Mouse (Mus musculus): ENCODE measurements around the gene Gpr180. TPM values are rescaled to one million over a fixed set of nuclear protein-coding genes. Genes with fewer than 3 reads are reported as not detected.
A peak's percentile ranks its signal among the peaks of the same experiment; 100 is the strongest.

Gene Gpr180
- total and polyA plus RNA-seq, 3 experiments = 9.6 to 23.0 (median 21.1) TPM

GRCm38 (mm10) chr14:118157146-118157545 is 20.2 kb downstream of the Gpr180 start:
- Histone ChIP-seq H3K4me3 (ENCODE audit: low read depth, low read length) (no peak overlapping the region), H3K9me3 (replicated peaks) (no peaks in the 10 kb centered on the region), H3K4me1 (ENCODE audit: insufficient read depth, low read depth, low read length) (peaks cover 7% of the 10 kb centered on the region; the same call in 1 of the 2 replicates), H3K27me3 (ENCODE audit: insufficient read depth, low read length) (no peaks in the 10 kb centered on the region), H3K36me3 (replicated peaks) (peaks cover 88% of the 10 kb centered on the region)
- DNase-seq (ENCODE audit: low spot score) (peak; percentile 28), ATAC-seq (ENCODE audit: extremely low read depth, insufficient number of reproducible peaks, low FRiP score, poor library complexity, severe bottlenecking) (peak; percentile 69)
- TF ChIP-seq GATA1 (IDR thresholded peaks at IDR 0.05; ENCODE audit: borderline replicate concordance, low read length) (no peak), CTCF (IDR thresholded peaks at IDR 0.05; ENCODE audit: low read depth, low read length) (peak; percentile 98)

GRCm38 (mm10) chr14:118161751-118162150 is 24.8 kb downstream of the Gpr180 start:
- ATAC-seq (ENCODE audit: extremely low read depth, insufficient number of reproducible peaks, low FRiP score, poor library complexity, severe bottlenecking) (no peak), DNase-seq (ENCODE audit: low spot score) (no peak)
- Histone ChIP-seq H3K36me3 (replicated peaks) (peaks cover 63% of the 10 kb centered on the region), H3K9me3 (replicated peaks) (no peaks in the 10 kb centered on the region), H3K4me1 (ENCODE audit: insufficient read depth, low read depth, low read length) (peaks cover 7% of the 10 kb centered on the region; the same call in 1 of the 2 replicates), H3K27me3 (ENCODE audit: insufficient read depth, low read length) (no peaks in the 10 kb centered on the region), H3K4me3 (ENCODE audit: low read depth, low read length) (no peak overlapping the region)
- TF ChIP-seq CTCF (IDR thresholded peaks at IDR 0.05; ENCODE audit: low read depth, low read length) = no peak
- TF ChIP-seq POLR2AphosphoS5 (IDR thresholded peaks at IDR 0.05; ENCODE audit: insufficient replicate concordance, low read depth, low read length) = no peak
- no peak for TF ChIP-seq GATA2 (IDR thresholded peaks at IDR 0.05; ENCODE audit: borderline replicate concordance, low read depth, low read length)
- no peak for TF ChIP-seq TAL1 (conservative IDR thresholded peaks at IDR 0.05; ENCODE audit: low read depth, low read length)
- TF ChIP-seq GATA1 (IDR thresholded peaks at IDR 0.05; ENCODE audit: borderline replicate concordance, low read length) = no peak

- Histone ChIP-seq H3K9me3 (replicated peaks) (no peaks in the 10 kb centered on the region), H3K36me3 (replicated peaks) (peaks cover 60% of the 10 kb centered on the region), H3K27me3 (ENCODE audit: insufficient read depth, low read length) (no peaks in the 10 kb centered on the region), H3K4me3 (ENCODE audit: low read depth, low read length) (no peak overlapping the region), H3K4me1 (ENCODE audit: insufficient read depth, low read depth, low read length) (peaks cover 7% of the 10 kb centered on the region; the same call in 1 of the 2 replicates)
- ATAC-seq (ENCODE audit: extremely low read depth, insufficient number of reproducible peaks, low FRiP score, poor library complexity, severe bottlenecking) = no peak
- DNase-seq (ENCODE audit: low spot score) = no peak
- TF ChIP-seq CTCF (IDR thresholded peaks at IDR 0.05; ENCODE audit: low read depth, low read length) (no peak), TAL1 (conservative IDR thresholded peaks at IDR 0.05; ENCODE audit: low read depth, low read length) (no peak)
Measured at GRCm38 (mm10) chr14:118162640-118163039, 25.7 kb downstream of the Gpr180 start.

GRCm38 (mm10) chr14:118168776-118169175 is 31.8 kb downstream of the Gpr180 start:
- TF ChIP-seq POLR2AphosphoS5 (IDR thresholded peaks at IDR 0.05; ENCODE audit: insufficient replicate concordance, low read depth, low read length) = no peak
- TF ChIP-seq GATA1 (IDR thresholded peaks at IDR 0.05; ENCODE audit: borderline replicate concordance, low read length) = no peak
- no peak for TF ChIP-seq TAL1 (conservative IDR thresholded peaks at IDR 0.05; ENCODE audit: low read depth, low read length)
- TF ChIP-seq GATA2 (IDR thresholded peaks at IDR 0.05; ENCODE audit: borderline replicate concordance, low read depth, low read length) = no peak
- no peak for TF ChIP-seq CTCF (IDR thresholded peaks at IDR 0.05; ENCODE audit: low read depth, low read length)
- peaks cover 17% of the 10 kb centered on the region for H3K36me3 ChIP-seq (replicated peaks)
- no peak for ATAC-seq (ENCODE audit: extremely low read depth, insufficient number of reproducible peaks, low FRiP score, poor library complexity, severe bottlenecking)
- no peak overlapping the region for H3K4me3 ChIP-seq (ENCODE audit: low read depth, low read length)
- no peak for DNase-seq (ENCODE audit: low spot score)
- peaks cover 2% of the 10 kb centered on the region; the same call in 1 of the 2 replicates for H3K4me1 ChIP-seq (ENCODE audit: insufficient read depth, low read depth, low read length)
- H3K27me3 ChIP-seq (ENCODE audit: insufficient read depth, low read length) = no peaks in the 10 kb centered on the region
- H3K9me3 ChIP-seq (replicated peaks) = no peaks in the 10 kb centered on the region

GRCm38 (mm10) chr14:118173590-118174203 is 36.7 kb downstream of the Gpr180 start:
- DNase-seq (ENCODE audit: low spot score) = no peak
- Histone ChIP-seq H3K9me3 (replicated peaks) (no peaks in the 10 kb centered on the region), H3K27me3 (ENCODE audit: insufficient read depth, low read length) (no peaks in the 10 kb centered on the region), H3K4me1 (ENCODE audit: insufficient read depth, low read depth, low read length) (peaks cover 16% of the 10 kb centered on the region), H3K4me3 (ENCODE audit: low read depth, low read length) (no peak overlapping the region), H3K36me3 (replicated peaks) (peaks cover 12% of the 10 kb centered on the region)
- ATAC-seq (ENCODE audit: extremely low read depth, insufficient number of reproducible peaks, low FRiP score, poor library complexity, severe bottlenecking) = no peak
- TF ChIP-seq GATA1 (IDR thresholded peaks at IDR 0.05; ENCODE audit: borderline replicate concordance, low read length) = no peak
- no peak for TF ChIP-seq TAL1 (conservative IDR thresholded peaks at IDR 0.05; ENCODE audit: low read depth, low read length)
- TF ChIP-seq POLR2AphosphoS5 (IDR thresholded peaks at IDR 0.05; ENCODE audit: insufficient replicate concordance, low read depth, low read length) = no peak
- no peak for TF ChIP-seq CTCF (IDR thresholded peaks at IDR 0.05; ENCODE audit: low read depth, low read length)
- TF ChIP-seq GATA2 (IDR thresholded peaks at IDR 0.05; ENCODE audit: borderline replicate concordance, low read depth, low read length) = no peak

DNA sequence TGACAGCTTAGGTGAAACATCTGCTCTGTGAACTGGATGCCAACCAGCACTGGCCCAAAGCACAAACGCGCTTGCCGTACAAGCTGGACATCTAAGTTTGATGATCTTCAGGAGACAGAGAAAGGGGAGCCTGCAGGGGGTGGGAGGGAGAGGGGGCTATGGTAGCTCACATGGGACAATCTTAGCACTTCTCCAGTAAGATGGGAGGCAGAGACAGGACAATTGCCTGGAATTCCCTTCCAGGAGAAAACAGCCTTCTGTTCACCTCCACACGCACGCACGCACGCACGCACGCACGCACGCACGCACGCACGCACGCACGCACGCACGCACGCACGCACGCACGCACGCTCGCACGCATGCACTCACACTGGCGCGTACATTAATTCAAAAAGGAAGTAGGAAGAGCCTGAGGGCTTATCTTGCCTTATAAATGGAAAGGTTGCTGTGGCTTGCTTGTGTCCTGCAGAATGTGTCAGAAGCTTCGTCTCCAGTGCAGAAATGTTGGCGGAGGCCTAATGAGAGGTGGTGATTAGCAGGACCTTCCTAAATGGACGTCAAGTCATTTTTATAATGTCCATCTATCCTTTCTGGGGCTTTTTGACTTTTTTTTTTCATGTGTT is 38.2 kb downstream of the Gpr180 start:
- H3K4me3 ChIP-seq (ENCODE audit: low read depth, low read length) = no peak overlapping the region
- no peak for DNase-seq (ENCODE audit: low spot score)
- TF ChIP-seq CTCF (IDR thresholded peaks at IDR 0.05; ENCODE audit: low read depth, low read length) (no peak), POLR2AphosphoS5 (IDR thresholded peaks at IDR 0.05; ENCODE audit: insufficient replicate concordance, low read depth, low read length) (no peak), GATA2 (IDR thresholded peaks at IDR 0.05; ENCODE audit: borderline replicate concordance, low read depth, low read length) (no peak), TAL1 (conservative IDR thresholded peaks at IDR 0.05; ENCODE audit: low read depth, low read length) (no peak), GATA1 (IDR thresholded peaks at IDR 0.05; ENCODE audit: borderline replicate concordance, low read length) (no peak)

More for the DNA sequence above, 38.2 kb downstream of the Gpr180 start:
- Histone ChIP-seq H3K27me3 (ENCODE audit: insufficient read depth, low read length) (no peaks in the 10 kb centered on the region), H3K36me3 (replicated peaks) (peaks cover under 1% of the 10 kb centered on the region), H3K4me1 (ENCODE audit: insufficient read depth, low read depth, low read length) (peaks cover 27% of the 10 kb centered on the region), H3K9me3 (replicated peaks) (no peaks in the 10 kb centered on the region)
- ATAC-seq (ENCODE audit: extremely low read depth, insufficient number of reproducible peaks, low FRiP score, poor library complexity, severe bottlenecking) = no peak
